Mouse (Mus musculus): ENCODE results near the gene Gdf7.

Gene Gdf7

DNA sequence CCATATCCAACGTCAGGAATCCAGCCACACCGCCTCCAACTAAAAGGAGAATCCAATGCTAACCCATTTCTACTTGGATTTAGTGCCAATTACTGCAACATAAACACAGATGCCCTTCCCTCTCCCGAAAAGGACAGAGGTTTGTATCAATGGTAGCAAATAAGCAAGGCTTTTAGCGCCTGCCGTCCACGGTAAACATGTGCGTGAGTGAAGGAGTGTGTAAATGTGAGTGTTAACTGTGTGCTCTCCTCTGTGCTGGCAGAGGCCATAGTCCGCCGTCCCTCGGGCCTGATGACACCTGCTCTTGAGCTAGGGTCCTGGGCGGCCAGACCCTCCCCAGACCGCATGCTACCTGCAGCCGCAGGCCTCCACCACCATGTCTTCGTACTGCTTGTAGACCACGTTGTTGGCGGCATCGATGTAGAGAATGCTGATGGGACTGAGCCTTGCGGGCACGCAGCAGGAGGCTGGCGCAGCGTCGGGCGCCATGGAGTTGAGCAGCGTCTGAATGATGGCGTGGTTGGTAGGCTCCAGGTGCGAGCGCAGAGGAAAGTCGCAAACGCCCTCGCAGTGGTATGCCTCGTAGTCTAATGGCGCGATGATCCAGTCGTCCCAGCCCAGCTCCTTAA is 4.1 kb downstream of the Gdf7 start:
- DNase-seq (ENCODE audit: low spot score), result no peak

DNA sequence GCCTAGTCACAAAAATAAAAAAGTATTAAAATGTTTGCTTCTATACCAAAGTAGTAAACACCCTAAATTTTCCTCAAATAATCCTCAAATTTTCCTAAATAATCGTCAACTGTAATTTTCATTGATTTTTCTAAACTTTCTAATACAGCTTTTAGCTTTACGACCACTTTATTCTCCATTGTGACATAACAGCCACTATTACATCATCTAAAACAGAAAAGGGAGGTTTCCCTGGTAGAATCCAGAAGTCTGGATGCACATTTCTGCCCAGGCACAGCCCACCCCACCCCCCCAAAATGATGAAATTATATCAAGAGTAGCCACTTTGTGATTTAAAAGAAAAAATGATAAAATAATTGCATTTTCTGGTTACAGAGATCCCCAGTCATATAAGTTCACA is 5.6 kb downstream of the Gdf7 start:
- no peak for DNase-seq (ENCODE audit: low spot score)

DNA sequence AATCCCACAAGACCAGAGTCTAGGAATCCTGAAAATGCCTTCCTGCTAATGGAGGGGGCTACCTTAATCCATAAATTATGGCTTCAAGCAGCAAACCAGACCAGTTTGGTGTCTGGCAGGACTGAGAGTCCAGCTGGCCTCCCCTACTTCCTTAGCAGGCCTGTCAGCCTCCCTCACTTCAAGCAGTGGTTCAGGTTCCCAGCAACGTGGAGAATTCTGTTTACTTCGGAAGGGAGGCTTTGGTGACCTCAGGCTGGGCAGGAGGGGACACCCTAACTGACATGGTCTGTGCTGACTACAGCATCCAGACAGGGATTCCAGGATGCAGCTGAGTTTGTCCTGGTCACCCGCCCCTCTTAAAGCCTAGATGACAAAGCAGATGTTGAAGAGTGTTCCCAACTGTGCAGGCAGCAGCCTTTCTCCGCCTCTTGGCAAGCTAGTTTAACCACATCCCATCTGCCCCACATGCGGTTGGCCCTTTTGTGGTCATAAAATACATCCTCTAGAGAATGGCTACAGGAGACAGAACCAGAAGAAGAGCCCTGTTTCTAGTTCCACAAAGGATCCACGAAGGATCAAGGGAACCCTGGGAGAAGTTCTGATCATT is 6.3 kb downstream of the Gdf7 start:
- DNase-seq (ENCODE audit: low spot score), result no peak

DNA sequence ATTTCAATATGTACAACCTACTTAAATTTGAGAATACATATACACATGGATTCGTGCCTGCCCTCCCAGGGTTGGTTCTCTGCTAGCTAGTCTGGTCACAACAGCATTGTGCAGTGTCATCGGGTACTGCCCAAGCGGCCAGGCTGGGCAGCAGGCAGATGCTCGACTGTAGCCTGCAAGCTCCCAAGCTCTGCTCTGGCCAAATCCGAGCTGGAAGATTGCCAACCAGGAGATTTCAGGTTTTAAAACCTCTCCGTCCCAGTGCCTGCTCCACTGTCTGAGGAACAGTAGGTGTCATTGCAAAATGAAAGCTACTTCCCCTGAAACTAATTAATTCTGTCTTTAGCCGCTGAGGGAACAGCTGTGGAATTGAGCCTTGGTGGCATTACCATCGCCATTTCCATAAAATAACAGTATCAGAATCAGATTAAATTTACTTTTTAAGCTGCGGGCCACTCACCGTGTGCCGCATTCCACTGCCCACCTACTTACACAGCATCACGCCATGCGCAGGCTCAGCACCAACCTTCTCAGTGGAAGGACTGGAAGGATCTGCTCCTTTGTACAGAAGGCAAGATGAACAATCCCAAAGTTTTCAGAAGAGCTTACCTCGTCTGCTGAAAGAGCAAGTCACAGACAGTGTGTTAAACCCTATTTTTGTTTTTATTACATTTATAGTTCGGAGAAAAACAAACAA is 10.4 kb downstream of the Gdf7 start:
- DNase-seq (ENCODE audit: low spot score), result no peak

DNA sequence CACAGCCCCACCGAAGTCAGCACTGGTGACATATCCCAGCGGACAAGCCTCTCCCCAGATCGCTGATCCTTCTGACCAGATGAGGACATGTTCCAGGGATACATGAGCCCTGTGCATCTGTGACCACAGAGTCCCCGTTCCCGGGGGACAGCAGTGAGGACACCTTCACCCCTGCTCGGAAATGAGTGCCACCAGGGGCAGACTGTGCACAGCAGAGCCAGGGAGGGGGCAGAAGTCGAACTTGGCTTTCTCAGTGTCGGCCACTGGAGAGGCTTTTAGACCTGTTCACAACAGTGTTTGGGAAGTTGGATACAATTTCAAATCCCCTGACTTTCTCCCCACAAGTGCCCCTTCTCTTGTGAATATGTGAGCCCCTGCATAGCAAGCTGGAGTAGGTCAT is 12.3 kb downstream of the Gdf7 start:
- DNase-seq (ENCODE audit: low spot score), result no peak

DNA sequence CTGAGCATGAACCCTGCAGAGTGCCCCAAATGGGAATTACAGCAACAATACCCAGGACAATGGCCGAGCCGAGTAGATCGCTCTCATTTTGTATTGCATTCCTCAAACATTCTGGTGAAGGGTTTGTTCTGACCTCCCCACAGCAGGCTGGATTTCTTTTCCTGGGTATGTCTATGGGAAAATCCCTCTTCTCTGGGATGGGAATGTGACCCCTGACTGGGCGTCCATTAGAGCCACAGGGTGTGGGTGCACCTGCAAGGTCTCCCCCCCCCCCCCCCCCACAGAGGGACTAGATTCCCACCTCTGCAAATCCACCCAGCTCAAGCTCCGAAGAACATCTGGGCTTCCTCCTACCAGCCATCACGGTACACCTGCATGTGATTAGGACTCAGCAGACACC is 12.7 kb downstream of the Gdf7 start:
- no peak for DNase-seq (ENCODE audit: low spot score)

DNA sequence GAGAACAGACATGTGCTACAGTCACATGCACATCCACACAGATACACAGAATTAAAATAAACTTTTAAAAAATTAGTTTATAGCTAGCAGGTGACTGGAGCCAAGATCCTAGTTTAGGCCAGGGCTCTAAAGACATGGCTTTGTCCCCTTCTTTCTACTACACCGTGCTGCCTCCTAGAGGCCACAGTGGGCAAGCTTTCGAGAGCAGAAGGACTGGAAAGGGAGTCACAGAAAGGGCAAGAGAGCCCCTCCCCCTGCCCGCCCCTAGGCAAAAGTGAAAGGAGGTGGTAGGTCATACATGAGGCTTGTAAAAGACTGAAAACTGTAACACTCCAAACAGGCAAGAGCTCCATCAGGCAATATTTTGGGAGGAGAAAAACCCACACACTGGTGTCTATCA is 13.8 kb downstream of the Gdf7 start:
- DNase-seq (ENCODE audit: low spot score), result no peak

DNA sequence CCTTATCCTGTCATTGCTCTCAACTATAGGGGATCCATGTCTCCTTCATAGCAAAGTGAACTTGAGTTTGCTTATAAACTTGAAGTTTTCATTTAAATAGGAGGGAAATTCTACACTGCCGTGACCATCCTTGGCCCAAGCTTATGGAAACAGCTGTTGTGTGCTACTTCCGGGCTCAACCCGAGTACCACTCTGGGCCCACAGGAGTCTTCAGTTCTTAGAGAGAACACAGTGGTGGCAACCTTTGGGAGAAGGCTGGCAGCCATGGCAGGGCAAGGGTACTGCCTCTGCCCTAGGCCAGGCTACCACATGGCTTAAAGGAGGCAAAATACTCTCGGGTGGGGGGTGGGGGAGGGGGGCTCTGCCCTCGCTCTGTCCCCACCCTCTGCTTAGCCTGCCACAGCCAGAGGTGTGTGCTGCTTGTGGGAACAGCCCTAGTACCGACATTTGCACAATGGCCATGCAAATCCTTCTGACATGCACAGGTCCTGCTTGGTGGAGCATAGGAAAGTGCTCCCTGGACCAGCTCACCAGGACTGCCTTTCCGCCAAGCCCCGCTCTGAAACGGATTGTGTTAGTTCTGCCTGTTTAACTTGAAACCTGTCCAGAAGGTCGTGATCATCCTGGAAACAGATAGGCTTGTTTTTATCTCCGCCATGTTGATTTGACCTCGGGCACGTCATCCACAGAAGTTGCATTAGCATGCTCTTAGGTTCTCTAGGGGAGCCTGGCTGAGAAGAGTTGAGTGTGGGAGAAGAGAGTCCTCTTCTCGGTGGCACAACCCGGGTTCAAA is 20.3 kb downstream of the Gdf7 start:
- DNase-seq (ENCODE audit: low spot score), result no peak

DNA sequence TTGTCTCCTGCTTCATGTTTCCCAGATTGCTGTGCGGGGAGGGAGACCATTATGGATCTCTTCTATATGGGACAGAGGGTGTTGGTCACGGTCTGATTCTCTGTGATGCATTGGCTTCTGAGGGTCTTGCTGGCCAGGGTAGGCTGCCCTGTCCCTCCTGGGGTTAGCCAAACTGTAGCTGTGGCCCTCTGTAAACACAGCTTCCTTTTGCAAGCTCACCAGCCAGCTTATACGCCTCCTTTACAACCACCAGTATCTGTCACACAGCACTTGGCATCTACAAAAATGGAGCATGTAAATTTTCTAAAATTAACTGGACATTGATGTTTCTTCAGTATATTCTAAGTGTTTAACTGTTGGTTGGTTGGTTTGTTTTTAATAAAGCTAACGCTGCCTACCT is 26.3 kb downstream of the Gdf7 start:
- DNase-seq (ENCODE audit: low spot score), result no peak

DNA sequence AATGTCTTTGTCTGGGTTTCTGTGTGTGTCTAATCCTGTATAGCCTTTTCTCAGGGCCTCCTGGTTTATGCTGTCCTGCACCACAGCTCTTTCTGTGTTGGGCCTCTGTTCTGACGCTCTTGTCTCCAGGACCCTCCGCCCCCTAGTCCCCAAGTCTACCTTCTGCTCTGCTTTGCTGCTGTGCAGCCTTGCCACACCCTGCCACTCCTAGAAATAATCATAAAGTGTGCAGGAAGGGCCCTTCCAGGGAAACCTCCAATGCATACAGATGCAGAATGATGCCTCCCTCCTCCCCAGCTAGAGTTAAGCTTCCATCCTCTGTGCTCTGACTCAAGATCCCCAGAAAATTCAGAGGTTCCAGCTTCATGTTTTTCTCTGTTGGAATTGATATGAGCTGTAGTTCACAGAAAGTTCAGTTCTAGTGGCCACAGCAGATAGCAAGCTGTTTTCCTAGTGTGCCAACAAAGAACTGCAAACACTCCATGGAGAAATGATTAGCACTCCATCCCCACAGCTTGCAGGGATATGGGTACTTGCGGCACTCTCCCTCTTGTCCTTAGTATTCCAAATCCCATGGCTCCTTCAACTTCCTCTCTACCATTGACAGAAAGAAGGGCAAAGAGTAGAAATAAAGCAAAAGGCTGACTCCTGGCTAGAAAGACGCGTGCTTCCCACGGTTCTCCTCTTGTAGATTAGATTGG is 28.1 kb downstream of the Gdf7 start:
- DNase-seq (ENCODE audit: low spot score), result no peak

DNA sequence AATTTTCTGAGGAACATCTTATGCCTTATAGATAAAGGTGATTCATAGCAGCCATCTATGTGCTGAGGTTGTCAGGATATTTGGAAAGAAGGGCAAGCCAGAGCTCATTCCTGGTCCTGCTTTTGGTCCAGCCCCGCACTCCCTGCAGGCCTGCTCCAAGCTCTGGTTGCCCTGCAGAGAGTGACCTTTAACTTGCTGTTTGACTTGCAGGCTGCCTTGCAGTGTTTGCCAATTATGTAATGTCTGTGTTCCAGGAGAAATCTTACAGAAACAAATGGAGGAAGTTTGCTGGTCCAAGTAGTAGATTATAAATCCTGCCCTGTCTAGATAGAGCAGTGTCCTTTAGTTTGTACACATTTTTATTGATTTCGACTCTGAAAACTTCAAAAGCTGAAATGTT is 30.3 kb downstream of the Gdf7 start:
- DNase-seq (ENCODE audit: low spot score), result no peak

DNA sequence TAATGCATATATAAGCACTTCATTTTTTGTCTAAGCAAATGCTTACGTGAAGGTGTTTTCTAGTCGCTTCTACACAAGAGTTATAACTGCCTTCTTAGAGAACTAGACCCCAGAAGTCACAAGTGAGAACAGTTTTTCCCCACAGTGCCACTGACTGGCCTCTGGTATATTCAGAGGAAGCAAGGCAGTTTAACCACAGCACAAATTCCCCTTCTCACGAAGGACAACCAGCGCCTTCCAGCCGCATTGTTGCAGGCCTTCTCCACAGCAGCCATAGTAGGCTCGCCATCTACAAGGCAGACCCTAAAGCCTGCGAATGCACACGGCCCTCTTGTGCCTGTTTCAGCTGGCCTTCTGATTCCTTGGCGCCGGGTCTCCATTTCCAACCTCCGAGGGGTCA is 32.1 kb downstream of the Gdf7 start:
- DNase-seq (ENCODE audit: low spot score), result no peak

DNA sequence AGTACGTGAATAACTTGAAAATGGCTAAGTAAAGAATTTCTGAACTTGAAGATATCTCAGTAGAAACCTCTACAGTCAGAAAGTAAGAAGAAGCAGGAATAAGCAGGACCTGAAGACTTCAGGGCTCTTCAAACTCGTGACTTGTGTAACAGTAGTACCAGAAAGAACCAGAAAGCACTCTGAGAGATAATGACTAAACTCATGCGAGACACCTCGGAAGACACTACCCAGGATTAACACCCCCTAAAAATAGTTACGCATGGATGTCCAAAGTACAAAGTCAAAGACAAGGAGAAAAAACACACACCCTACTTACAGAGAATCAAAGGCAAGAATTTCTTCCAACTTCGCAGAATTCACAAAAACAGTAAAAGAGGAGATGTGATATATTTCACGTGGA is 35.4 kb downstream of the Gdf7 start:
- DNase-seq (ENCODE audit: low spot score), result no peak

DNA sequence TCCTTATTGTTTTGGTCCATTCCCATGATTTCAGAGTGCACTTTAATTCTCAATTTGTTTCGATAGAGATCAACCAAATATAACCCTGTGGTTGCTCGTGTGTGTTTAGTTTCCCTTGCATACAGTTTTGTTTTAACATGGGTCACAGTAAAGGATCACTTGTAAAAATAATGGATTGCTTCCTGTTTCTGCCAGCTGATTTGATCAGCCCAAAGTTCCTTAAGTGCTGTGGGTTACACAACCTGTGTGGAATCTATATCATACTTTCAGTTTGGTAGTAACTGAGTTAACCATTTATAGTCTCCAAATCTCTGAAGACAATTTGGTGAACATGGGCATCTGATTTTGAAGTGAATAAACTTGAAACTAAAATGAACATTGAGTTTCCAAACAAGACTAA is 41.5 kb downstream of the Gdf7 start:
- DNase-seq (ENCODE audit: low spot score), result no peak

Data from layer of hippocampus, adult 11-12 months (tissue).